Mouse (Mus musculus) liver, embryonic 16.5 days (tissue): ENCODE data around the gene N6amt1. TPM values are rescaled to one million over a fixed set of nuclear protein-coding genes. Genes with fewer than 3 reads are reported as not detected.

Source experiments
- polyA plus RNA-seq: library from polyadenylated mRNA; unstranded; fragments of >200 nt; fragmentation: Nextera tagmentation; extraction: Ambion mirVana; gene quantifications from 2 replicates; pipeline ENCODE4 v1.2.1, GENCODE M21; 2015

The N6amt1 gene
- polyA plus RNA-seq, 1 experiment from 2014 or later, result 5.2 TPM

Other genes with a start within 250 kb of the N6amt1 start
- gene Ltn1, start 78.4 kb downstream of the N6amt1 start, polyA plus RNA-seq, result 10.4 and 10.5 TPM in 2 replicates
- gene Rwdd2b, start 86.4 kb downstream of the N6amt1 start, polyA plus RNA-seq, result 3.6 and 4.1 TPM in 2 replicates
- 13.6 and 15.7 TPM in 2 replicates for gene Usp16, start 100.5 kb downstream of the N6amt1 start, polyA plus RNA-seq
- 185 and 211 TPM in 2 replicates for gene Cct8, start 141.7 kb downstream of the N6amt1 start, polyA plus RNA-seq
- gene Map3k7cl, start 199.1 kb downstream of the N6amt1 start, polyA plus RNA-seq, result 0.09 TPM in 1 of 2 replicates, not detected in the other